Mouse (Mus musculus) ES-Bruce4 (cell line): ENCODE measurements around the gene Scmh1. TPM values are rescaled to one million over a fixed set of nuclear protein-coding genes. Genes with fewer than 3 reads are reported as not detected.

Source experiments
- H3K27ac ChIP-seq: 2 replicates; pipeline ENCODE4 v1.5.1; 2012; ENCODE audit warnings: low read length, inconsistent platforms; ENCODE audit not compliant: insufficient read depth
- H3K27me3 ChIP-seq: 2 replicates; pipeline ENCODE4 v1.6.1; 2012; ENCODE audit warnings: mild to moderate bottlenecking, low read length, inconsistent platforms; ENCODE audit not compliant: control insufficient read depth, poor library complexity, insufficient read depth, severe bottlenecking
- H3K36me3 ChIP-seq: 2 replicates; pipeline ENCODE4 v1.6.1; 2012; ENCODE audit warnings: inconsistent platforms, mild to moderate bottlenecking, low read length, moderate library complexity; ENCODE audit not compliant: control insufficient read depth, poor library complexity, insufficient read depth, severe bottlenecking
- H3K4me1 ChIP-seq: one replicate; pipeline ENCODE4 v1.8.1; 2011; ENCODE audit warnings: low read length; ENCODE audit not compliant: control insufficient read depth, insufficient read depth
- H3K4me3 ChIP-seq: 2 replicates; pipeline ENCODE4 v1.5.1; 2011; ENCODE audit warnings: low read depth, mild to moderate bottlenecking, low read length
- H3K9ac ChIP-seq: 2 replicates; pipeline ENCODE4 v1.6.1; 2012; ENCODE audit warnings: low read depth, mild to moderate bottlenecking, inconsistent platforms; ENCODE audit not compliant: poor library complexity, severe bottlenecking
- H3K9me3 ChIP-seq: replicated peaks from 2 replicates; pipeline ENCODE4 v1.6.1; 2012; ENCODE audit warnings: mild to moderate bottlenecking, low read length, inconsistent platforms; ENCODE audit not compliant: control insufficient read depth, poor library complexity, insufficient read depth, severe bottlenecking
- CTCF ChIP-seq: IDR thresholded peaks from one replicate; pipeline ENCODE4 v1.8.1; 2011; ENCODE audit warnings: low read depth, low read length
- EP300 ChIP-seq: IDR thresholded peaks from 2 replicates; pipeline ENCODE4 v1.6.1; 2011; ENCODE audit warnings: low read depth, low read length; ENCODE audit not compliant: insufficient read depth
- POLR2A ChIP-seq: IDR thresholded peaks from one replicate; pipeline ENCODE4 v1.8.1; 2011; ENCODE audit warnings: low read length; ENCODE audit not compliant: insufficient read depth
- polyA plus RNA-seq: library from polyadenylated mRNA; stranded (reverse); fragments of >200 nt; gene quantifications from 2 replicates; pipeline ENCODE4 v1.2.4, GENCODE M21; 2011; ENCODE audit warnings: low read depth; ENCODE audit not compliant: missing spikeins, insufficient read depth, insufficient read length

Scmh1 gene
- polyA plus RNA-seq, 1 experiment: 42.5 TPM

GRCm38 (mm10) chr4:120516491-120516890 is 111.4 kb downstream of the Scmh1 start:
- Histone ChIP-seq H3K4me1 (peaks cover 3% of the 10 kb centered on the region), H3K27me3 (no peaks in the 10 kb centered on the region), H3K9ac (no peak overlapping the region), H3K9me3 (no peaks in the 10 kb centered on the region), H3K4me3 (no peak overlapping the region), H3K36me3 (no peaks in the 10 kb centered on the region; the same call in 1 of the 2 replicates), H3K27ac (no peak overlapping the region)
- TF ChIP-seq CTCF (no peak), EP300 (no peak), POLR2A (no peak)

GRCm38 (mm10) chr4:120516907-120517306 is 111.8 kb downstream of the Scmh1 start:
- Histone ChIP-seq H3K9me3 (no peaks in the 10 kb centered on the region), H3K36me3 (no peaks in the 10 kb centered on the region; the same call in 1 of the 2 replicates), H3K4me3 (no peak overlapping the region), H3K4me1 (peaks cover 3% of the 10 kb centered on the region), H3K9ac (no peak overlapping the region), H3K27ac (peak overlapping the region; percentile 75), H3K27me3 (no peaks in the 10 kb centered on the region)
- no peak for TF ChIP-seq EP300
- no peak for TF ChIP-seq CTCF
- TF ChIP-seq POLR2A: no peak

GRCm38 (mm10) chr4:120517335-120517734 is 112.3 kb downstream of the Scmh1 start:
- TF ChIP-seq EP300 (no peak), CTCF (no peak), POLR2A (no peak)
- no peaks in the 10 kb centered on the region for H3K9me3 ChIP-seq
- peak overlapping the region; percentile 75 for H3K27ac ChIP-seq
- peaks cover 3% of the 10 kb centered on the region for H3K4me1 ChIP-seq
- H3K36me3 ChIP-seq: no peaks in the 10 kb centered on the region; the same call in 1 of the 2 replicates
- H3K9ac ChIP-seq: no peak overlapping the region
- H3K27me3 ChIP-seq: no peaks in the 10 kb centered on the region
- no peak overlapping the region for H3K4me3 ChIP-seq

GRCm38 (mm10) chr4:120521761-120522160 is 116.7 kb downstream of the Scmh1 start:
- Histone ChIP-seq H3K36me3 (no peaks in the 10 kb centered on the region; the same call in 1 of the 2 replicates), H3K27me3 (no peaks in the 10 kb centered on the region), H3K9ac (no peak overlapping the region), H3K4me3 (no peak overlapping the region), H3K27ac (no peak overlapping the region), H3K4me1 (peaks cover 2% of the 10 kb centered on the region), H3K9me3 (no peaks in the 10 kb centered on the region)
- TF ChIP-seq CTCF (no peak), EP300 (no peak), POLR2A (no peak)

- Histone ChIP-seq H3K9me3 (no peaks in the 10 kb centered on the region), H3K4me1 (no peaks in the 10 kb centered on the region), H3K36me3 (no peaks in the 10 kb centered on the region; the same call in 1 of the 2 replicates), H3K4me3 (no peak overlapping the region), H3K9ac (no peak overlapping the region), H3K27me3 (no peaks in the 10 kb centered on the region), H3K27ac (no peak overlapping the region)
- no peak for TF ChIP-seq POLR2A
- no peak for TF ChIP-seq EP300
- no peak for TF ChIP-seq CTCF
Observed at GRCm38 (mm10) chr4:120522351-120522750, 117.3 kb downstream of the Scmh1 start.

GRCm38 (mm10) chr4:120523092-120523491 is 118.0 kb downstream of the Scmh1 start:
- no peaks in the 10 kb centered on the region for H3K9me3 ChIP-seq
- no peak overlapping the region for H3K9ac ChIP-seq
- no peak overlapping the region for H3K27ac ChIP-seq
- no peaks in the 10 kb centered on the region; the same call in 1 of the 2 replicates for H3K36me3 ChIP-seq
- no peaks in the 10 kb centered on the region for H3K4me1 ChIP-seq
- no peaks in the 10 kb centered on the region for H3K27me3 ChIP-seq
- TF ChIP-seq POLR2A: no peak
- TF ChIP-seq EP300: no peak
- no peak for TF ChIP-seq CTCF
- H3K4me3 ChIP-seq: no peak overlapping the region
